Mouse (Mus musculus) liver, adult 2 months (tissue): ENCODE measurements at regions not wholly inside any gene's neighbourhood (a gene's known extent, or its start where the extent isn't known, plus 50 kb on each side); places are given as distances from the start of the nearest gene placed in this dataset.

ENCODE experiments used
- CTCF ChIP-seq: fragments of 200-500 bp; IDR thresholded peaks from 2 replicates; pipeline ENCODE4 v1.5.1; 2011; ENCODE audit warnings: low read depth, low read length, control low read depth
- POLR2A ChIP-seq: fragments of 200-500 bp; IDR thresholded peaks from 2 replicates; pipeline ENCODE4 v1.6.1; 2011; ENCODE audit warnings: low read length, control low read depth; ENCODE audit not compliant: insufficient read depth; ENCODE audit errors: extremely low read depth

GRCm38 (mm10) chr2:137730472-137730931, 525.9 kb upstream of the Btbd3 start:
- no peak for TF ChIP-seq POLR2A
- no peak for TF ChIP-seq CTCF
